Mouse (Mus musculus) megakaryocyte, embryonic 14.5 days (primary cell): ENCODE measurements around the gene Fgd6.

Source experiments
- FLI1 ChIP-seq: IDR thresholded peaks from 2 replicates; pipeline ENCODE4 v1.6.1; 2012; ENCODE audit warnings: low read length, inconsistent platforms, mixed read lengths
- GATA1 ChIP-seq: IDR thresholded peaks from 3 replicates; pipeline ENCODE4 v1.6.1; 2012; ENCODE audit warnings: mixed read lengths, low read length, inconsistent platforms, borderline replicate concordance

- no peak for TF ChIP-seq GATA1
- TF ChIP-seq FLI1, result no peak
Observed at GRCm38 (mm10) chr10:94172137-94172536, 136.3 kb downstream of the Fgd6 start.
